Mouse (Mus musculus): ENCODE data around the gene Entpd7. TPM values are rescaled to one million over a fixed set of nuclear protein-coding genes. Genes with fewer than 3 reads are reported as not detected.

The Entpd7 gene
- 12.8 and 15.2 TPM in 2 replicates for polyA plus RNA-seq (2011; ENCODE audit: insufficient read length, low read depth, missing spikeins)

DNA sequence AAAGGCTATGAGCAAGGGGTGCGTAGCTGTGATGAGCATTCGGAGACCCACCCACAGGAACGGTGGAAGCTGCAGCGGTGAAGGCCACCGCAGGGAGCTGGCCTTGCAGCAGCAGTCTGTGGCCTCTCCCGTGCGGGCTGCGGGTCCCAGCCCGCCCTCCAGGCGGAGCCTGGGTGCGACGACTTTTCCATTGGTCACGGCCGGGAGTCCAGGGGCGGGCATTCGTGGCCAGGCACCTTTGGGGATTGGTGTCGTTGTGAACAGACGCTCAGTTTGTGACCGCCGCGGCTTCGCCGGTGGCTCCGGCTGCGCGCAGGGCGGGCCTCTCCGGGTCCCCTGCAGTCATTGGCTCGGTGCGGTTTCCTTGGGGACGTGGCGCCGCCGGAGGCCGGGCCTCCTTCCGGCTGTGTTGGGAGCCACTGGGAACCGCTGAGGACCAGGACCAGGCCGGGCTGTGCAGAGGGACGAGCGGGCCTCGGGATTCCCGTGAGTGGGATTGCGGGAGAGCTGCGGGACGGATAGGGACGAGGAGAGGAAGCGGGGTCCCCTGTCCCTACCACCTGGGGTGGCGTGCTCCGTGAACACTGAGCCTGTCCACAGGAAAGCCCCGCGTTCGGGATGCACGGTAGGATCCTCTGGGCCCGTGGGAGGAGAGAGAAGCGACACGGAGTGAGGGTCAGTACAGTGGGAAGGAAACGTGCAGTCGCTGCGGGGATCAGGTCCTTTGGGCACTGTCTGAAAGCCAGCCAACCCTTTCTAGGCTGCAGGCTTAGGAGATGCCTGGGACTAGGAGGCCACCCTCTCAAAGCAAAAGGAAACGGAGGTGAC, at the start of gene Entpd7:
TSS of gene Entpd7 (plus strand) at position 254 of the 828 bp plus-strand sequence.
- Histone ChIP-seq H3K4me1 (ENCODE audit: control insufficient read depth, insufficient read depth, low read length) (peaks cover 5% of the 10 kb centered on the region; the same call in 1 of the 2 replicates), H3K4me3 (ENCODE audit: insufficient read depth, low read length) (peak within 1 kb of the TSS; percentile 84), H3K27ac (ENCODE audit: insufficient read depth, low read length) (peak within 1 kb of the TSS; percentile 6)
- peak; percentile 98 for TF ChIP-seq POLR2A (IDR thresholded peaks at IDR 0.05; ENCODE audit: low read depth, low read length)
- TF ChIP-seq CTCF (IDR thresholded peaks at IDR 0.05; ENCODE audit: borderline replicate concordance, insufficient read depth, low read length), result no peak

DNA sequence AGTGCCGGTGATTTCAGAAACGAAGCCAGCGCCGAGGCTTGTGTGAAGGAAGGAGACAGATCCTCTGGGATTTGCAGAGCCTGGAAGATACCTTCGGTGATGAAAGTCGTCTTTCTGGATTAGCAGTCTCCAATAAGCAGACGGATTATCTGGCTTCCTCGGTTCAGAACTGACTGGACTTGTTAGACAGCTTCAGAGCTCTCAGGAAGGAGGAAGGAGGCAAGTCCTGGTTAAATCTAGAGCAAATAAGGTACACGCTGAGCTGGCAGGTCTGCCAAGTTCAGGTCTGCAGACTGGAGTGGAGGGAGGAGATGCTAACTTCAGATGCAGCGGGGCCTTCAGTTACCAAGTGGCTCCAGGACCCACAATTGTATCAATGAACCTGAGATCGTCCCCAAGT, 47.6 kb upstream of the Entpd7 start:
- Histone ChIP-seq H3K4me3 (ENCODE audit: insufficient read depth, low read length) (no peak overlapping the region), H3K27ac (ENCODE audit: insufficient read depth, low read length) (no peak overlapping the region), H3K4me1 (ENCODE audit: control insufficient read depth, insufficient read depth, low read length) (no peaks in the 10 kb centered on the region)
- TF ChIP-seq POLR2A (IDR thresholded peaks at IDR 0.05; ENCODE audit: low read depth, low read length), result no peak
- no peak for TF ChIP-seq CTCF (IDR thresholded peaks at IDR 0.05; ENCODE audit: borderline replicate concordance, insufficient read depth, low read length)

DNA sequence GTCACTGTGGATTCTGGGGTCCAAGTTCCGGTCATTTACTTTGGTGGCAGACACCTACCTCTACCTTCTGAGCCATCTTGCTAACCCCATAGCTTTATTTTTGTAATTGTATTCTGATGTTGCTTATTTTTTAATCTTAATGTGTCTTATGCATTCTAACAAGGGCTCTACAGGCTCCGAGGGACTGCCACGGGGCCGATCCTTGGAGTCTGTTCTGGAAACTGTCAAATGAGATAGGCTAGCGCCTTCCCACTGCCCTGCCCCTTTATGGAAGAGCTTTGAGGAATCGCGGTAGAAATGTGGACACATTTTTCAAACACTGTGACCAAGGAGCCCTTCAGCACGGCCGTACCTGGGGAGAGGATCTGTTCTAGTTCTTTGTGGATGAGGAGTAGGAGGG, 46.6 kb upstream of the Entpd7 start:
- H3K4me3 ChIP-seq (ENCODE audit: insufficient read depth, low read length), result no peak overlapping the region
- no peak for TF ChIP-seq POLR2A (IDR thresholded peaks at IDR 0.05; ENCODE audit: low read depth, low read length)
- TF ChIP-seq CTCF (IDR thresholded peaks at IDR 0.05; ENCODE audit: borderline replicate concordance, insufficient read depth, low read length), result no peak
- H3K4me1 ChIP-seq (ENCODE audit: control insufficient read depth, insufficient read depth, low read length), result no peaks in the 10 kb centered on the region
- no peak overlapping the region for H3K27ac ChIP-seq (ENCODE audit: insufficient read depth, low read length)

DNA sequence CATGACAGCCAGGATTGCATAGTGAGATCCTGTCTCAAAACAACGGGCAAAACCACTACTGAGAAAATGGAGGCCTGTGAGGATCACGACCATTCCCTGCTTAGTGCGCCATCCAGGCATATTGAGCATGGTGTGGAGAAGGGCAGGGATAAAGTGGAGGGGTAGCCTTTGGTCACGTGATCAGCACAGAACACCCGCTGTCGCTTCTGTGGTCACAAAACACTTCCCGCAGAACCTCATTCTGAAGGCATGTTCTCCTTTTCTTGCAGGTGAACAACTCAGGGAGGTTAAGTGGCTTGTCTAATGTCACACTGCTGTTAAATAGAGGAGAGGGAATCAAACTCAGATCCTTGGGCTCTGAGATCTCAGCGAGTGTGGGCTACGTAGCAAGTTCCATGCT, 44.0 kb upstream of the Entpd7 start:
- Histone ChIP-seq H3K27ac (ENCODE audit: insufficient read depth, low read length) (no peak overlapping the region), H3K4me3 (ENCODE audit: insufficient read depth, low read length) (no peak overlapping the region), H3K4me1 (ENCODE audit: control insufficient read depth, insufficient read depth, low read length) (no peaks in the 10 kb centered on the region)
- TF ChIP-seq POLR2A (IDR thresholded peaks at IDR 0.05; ENCODE audit: low read depth, low read length), result no peak
- TF ChIP-seq CTCF (IDR thresholded peaks at IDR 0.05; ENCODE audit: borderline replicate concordance, insufficient read depth, low read length), result no peak

DNA sequence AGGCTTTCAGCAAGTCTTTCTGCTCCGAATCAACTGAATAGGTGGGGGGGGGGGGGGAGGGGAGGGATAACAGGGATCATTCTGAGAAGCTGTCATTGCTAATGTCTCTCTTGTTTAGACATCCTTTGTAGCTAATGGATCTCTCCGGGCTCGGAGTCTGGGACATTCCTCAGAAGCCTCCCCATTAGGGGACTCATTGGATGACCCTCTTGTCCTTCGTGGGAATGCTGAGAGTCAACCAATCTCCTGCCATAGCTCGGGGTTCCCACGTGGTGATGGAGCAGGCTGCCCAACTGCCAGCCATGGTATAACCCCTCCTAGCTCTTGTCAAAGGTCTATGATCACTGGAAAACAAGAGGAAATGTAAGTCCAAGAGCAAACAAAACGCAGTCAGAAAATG, 42.6 kb upstream of the Entpd7 start:
- TF ChIP-seq POLR2A (IDR thresholded peaks at IDR 0.05; ENCODE audit: low read depth, low read length) (no peak), CTCF (IDR thresholded peaks at IDR 0.05; ENCODE audit: borderline replicate concordance, insufficient read depth, low read length) (no peak)
- no peaks in the 10 kb centered on the region for H3K4me1 ChIP-seq (ENCODE audit: control insufficient read depth, insufficient read depth, low read length)
- no peak overlapping the region for H3K4me3 ChIP-seq (ENCODE audit: insufficient read depth, low read length)
- no peak overlapping the region for H3K27ac ChIP-seq (ENCODE audit: insufficient read depth, low read length)

DNA sequence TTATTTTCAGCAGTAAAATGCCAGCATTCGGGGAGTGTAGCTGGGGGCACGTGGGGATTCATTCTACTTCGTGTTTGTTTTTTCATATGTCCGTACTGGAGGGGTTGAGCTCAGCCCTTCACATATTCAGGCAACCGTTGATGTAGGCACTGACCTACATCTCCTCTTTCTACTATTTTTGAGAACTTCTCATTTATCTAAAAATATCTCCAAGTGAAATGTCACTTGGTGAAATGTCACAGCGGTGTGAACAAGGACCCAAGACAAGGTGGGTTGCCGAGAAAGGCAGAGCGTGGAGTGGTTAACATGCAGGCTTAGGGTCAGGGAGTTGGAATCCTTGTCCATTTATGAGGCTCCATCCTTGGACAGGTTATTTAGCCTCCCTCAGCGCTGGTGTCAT, 42.2 kb upstream of the Entpd7 start:
- TF ChIP-seq POLR2A (IDR thresholded peaks at IDR 0.05; ENCODE audit: low read depth, low read length) (no peak), CTCF (IDR thresholded peaks at IDR 0.05; ENCODE audit: borderline replicate concordance, insufficient read depth, low read length) (no peak)
- no peak overlapping the region for H3K4me3 ChIP-seq (ENCODE audit: insufficient read depth, low read length)
- no peak overlapping the region for H3K27ac ChIP-seq (ENCODE audit: insufficient read depth, low read length)
- no peaks in the 10 kb centered on the region for H3K4me1 ChIP-seq (ENCODE audit: control insufficient read depth, insufficient read depth, low read length)

DNA sequence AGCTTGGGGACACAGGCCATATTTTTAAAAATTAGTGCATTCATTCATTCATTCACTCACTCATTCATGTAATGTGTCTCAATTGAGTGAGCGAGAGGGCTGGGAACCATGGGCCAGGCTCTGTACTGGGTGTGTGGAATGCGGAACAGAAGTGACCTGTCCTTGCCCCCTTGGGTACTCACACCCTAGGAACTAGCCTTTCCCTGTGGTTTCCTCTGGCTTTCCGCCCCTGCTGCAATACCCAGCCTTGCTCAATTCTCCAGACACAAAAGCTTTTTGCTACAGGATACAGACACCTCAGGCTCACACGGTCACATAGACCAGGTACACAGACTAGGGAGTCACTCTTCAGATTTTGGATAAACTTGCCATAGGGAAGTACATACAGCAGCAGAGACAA, 41.1 kb upstream of the Entpd7 start:
- Histone ChIP-seq H3K27ac (ENCODE audit: insufficient read depth, low read length) (no peak overlapping the region), H3K4me1 (ENCODE audit: control insufficient read depth, insufficient read depth, low read length) (no peaks in the 10 kb centered on the region), H3K4me3 (ENCODE audit: insufficient read depth, low read length) (no peak overlapping the region)
- no peak for TF ChIP-seq POLR2A (IDR thresholded peaks at IDR 0.05; ENCODE audit: low read depth, low read length)
- TF ChIP-seq CTCF (IDR thresholded peaks at IDR 0.05; ENCODE audit: borderline replicate concordance, insufficient read depth, low read length), result no peak

DNA sequence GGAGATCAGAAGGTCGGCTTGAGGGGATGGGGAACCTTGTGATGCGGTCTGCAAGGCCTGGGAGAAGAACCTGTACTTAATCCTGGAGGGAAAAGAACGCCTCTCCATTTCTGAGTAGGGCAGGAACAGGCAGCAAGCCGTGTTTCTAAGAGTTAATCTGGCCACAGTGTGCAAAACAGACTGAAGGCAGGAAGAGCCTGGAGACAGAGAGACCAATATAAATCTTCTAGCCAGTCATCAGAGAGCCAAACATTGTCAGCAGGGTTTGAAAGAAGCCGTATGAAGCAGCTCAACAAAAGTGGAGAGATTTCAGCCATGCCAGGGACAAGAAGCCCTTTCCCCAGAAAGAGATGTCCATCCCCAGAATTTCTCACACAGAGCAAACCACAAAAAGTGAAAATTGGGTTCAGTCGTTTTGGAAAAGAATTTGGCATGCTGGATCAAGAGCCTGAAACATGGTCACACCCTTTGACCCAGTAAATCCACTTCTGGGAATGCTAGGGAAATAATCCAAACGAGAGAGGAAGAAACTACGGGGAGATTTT, 38.2 kb upstream of the Entpd7 start:
- no peak for TF ChIP-seq CTCF (IDR thresholded peaks at IDR 0.05; ENCODE audit: borderline replicate concordance, insufficient read depth, low read length)
- TF ChIP-seq POLR2A (IDR thresholded peaks at IDR 0.05; ENCODE audit: low read depth, low read length), result no peak
- no peaks in the 10 kb centered on the region for H3K4me1 ChIP-seq (ENCODE audit: control insufficient read depth, insufficient read depth, low read length)
- H3K27ac ChIP-seq (ENCODE audit: insufficient read depth, low read length), result no peak overlapping the region
- no peak overlapping the region for H3K4me3 ChIP-seq (ENCODE audit: insufficient read depth, low read length)

DNA sequence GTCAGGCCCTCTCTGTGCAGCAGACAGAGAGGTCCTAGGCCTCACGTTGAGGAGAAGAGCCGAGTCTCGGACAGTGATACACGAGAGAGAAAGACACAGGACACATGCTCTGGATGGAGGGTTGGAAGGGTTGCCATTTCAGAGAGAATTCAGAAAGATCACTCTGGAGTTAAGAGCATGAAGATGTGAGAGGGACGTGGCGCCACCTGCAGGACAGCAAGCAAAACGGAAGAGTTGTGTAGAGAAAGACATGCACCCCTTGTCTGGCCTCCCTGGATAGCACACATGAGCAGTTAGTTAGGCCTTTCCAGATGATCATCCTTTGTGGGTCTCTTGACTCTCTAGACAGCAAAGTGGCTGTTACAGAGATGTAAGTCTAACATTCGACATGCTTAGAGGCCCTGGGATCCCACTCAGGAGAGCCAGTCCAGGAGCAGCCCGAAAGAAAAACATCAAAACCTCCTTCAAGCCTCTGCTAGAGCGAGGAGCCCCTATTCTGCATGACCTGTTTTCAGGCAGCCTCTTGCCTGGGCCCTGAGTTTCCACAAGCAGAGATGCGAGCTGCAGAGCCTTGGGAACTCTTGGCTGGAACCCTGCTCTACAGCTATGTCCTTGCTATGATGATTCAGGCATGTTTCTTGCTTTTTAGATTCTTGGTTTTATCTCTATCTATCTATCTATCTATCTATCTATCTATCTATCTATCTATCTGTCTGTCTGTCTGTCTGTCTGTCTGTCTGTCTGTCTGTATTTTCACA, 33.6 kb upstream of the Entpd7 start:
- Histone ChIP-seq H3K4me1 (ENCODE audit: control insufficient read depth, insufficient read depth, low read length) (no peaks in the 10 kb centered on the region), H3K4me3 (ENCODE audit: insufficient read depth, low read length) (no peak overlapping the region), H3K27ac (ENCODE audit: insufficient read depth, low read length) (no peak overlapping the region)
- TF ChIP-seq POLR2A (IDR thresholded peaks at IDR 0.05; ENCODE audit: low read depth, low read length) (no peak), CTCF (IDR thresholded peaks at IDR 0.05; ENCODE audit: borderline replicate concordance, insufficient read depth, low read length) (peak; percentile 91)
